Mouse (Mus musculus) limb, embryonic 14.5 days (tissue): ENCODE measurements at regions not wholly inside any gene's neighbourhood (a gene's known extent, or its start where the extent isn't known, plus 50 kb on each side); places are given as distances from the start of the nearest gene placed in this dataset.
"Not testable (repeated sequence)": the region's sequence is repeated elsewhere in the genome, so short reads cannot be mapped to it uniquely, and the experiment has no call there.

ENCODE experiments used
- ATAC-seq: fragments of 200-750 bp; cut with Nextera tagmentation; 2 replicates; pipeline ENCODE4 v1.8.0; 2017; ENCODE audit warnings: low read depth, moderate number of reproducible peaks, moderate TSS enrichment; ENCODE audit not compliant: low FRiP score
- DNase-seq: peaks from one replicate; pipeline ENCODE4 v3.0.0-alpha.2; 2015; ENCODE audit warnings: low spot score
- H3K27ac ChIP-seq: fragments of 300-500 bp; sonication (generic); replicated peaks from 2 replicates; pipeline ENCODE4 v1.5.1; 2014; ENCODE audit warnings: low read depth, mild to moderate bottlenecking, low read length, moderate library complexity, mixed read lengths
- H3K27me3 ChIP-seq: fragments of 300-500 bp; sonication (generic); 2 replicates; pipeline ENCODE4 v1.6.1; 2014; ENCODE audit warnings: low read length, mixed read lengths; ENCODE audit not compliant: control insufficient read depth, insufficient read depth
- H3K36me3 ChIP-seq: fragments of 300-500 bp; sonication (generic); 2 replicates; pipeline ENCODE4 v1.6.1; 2014; ENCODE audit warnings: mild to moderate bottlenecking, low read length, moderate library complexity, mixed read lengths; ENCODE audit not compliant: control insufficient read depth, insufficient read depth
- H3K4me1 ChIP-seq: fragments of 300-500 bp; sonication (generic); 2 replicates; pipeline ENCODE4 v1.6.1; 2014; ENCODE audit warnings: antibody characterized with exemption, low read length, mixed read lengths; ENCODE audit not compliant: control insufficient read depth, insufficient read depth
- H3K4me2 ChIP-seq: fragments of 300-500 bp; sonication (generic); replicated peaks from 2 replicates; pipeline ENCODE4 v1.6.1; 2014; ENCODE audit warnings: low read depth, mild to moderate bottlenecking, low read length, moderate library complexity; ENCODE audit not compliant: severe bottlenecking
- H3K4me3 ChIP-seq: fragments of 300-500 bp; sonication (generic); replicated peaks from 2 replicates; pipeline ENCODE4 v1.5.1; 2014; ENCODE audit warnings: low read length
- H3K9ac ChIP-seq: fragments of 300-500 bp; sonication (generic); 2 replicates; pipeline ENCODE4 v1.6.1; 2014; ENCODE audit warnings: mild to moderate bottlenecking, low read depth, low read length, moderate library complexity; ENCODE audit not compliant: severe bottlenecking
- H3K9me3 ChIP-seq: fragments of 300-500 bp; sonication (generic); 2 replicates; pipeline ENCODE4 v1.6.1; 2016; ENCODE audit warnings: low read length; ENCODE audit not compliant: control insufficient read depth
- POLR2A ChIP-seq: fragments of 200-500 bp; IDR thresholded peaks from 2 replicates; pipeline ENCODE4 v1.8.0; 2012; ENCODE audit warnings: inconsistent platforms, mild to moderate bottlenecking, moderate library complexity, borderline replicate concordance; ENCODE audit not compliant: insufficient read depth, insufficient read length; ENCODE audit errors: extremely low read depth
- WGBS: fragments of 180-500 bp; shearing (Covaris S2); extraction: QIAGEN DNeasy Blood & Tissue Kit; methylation state at CpG from one replicate; pipeline ENCODE4 v1.1.7; 2014; 5-methylcytosine and 5-hydroxymethylcytosine counted together

DNA sequence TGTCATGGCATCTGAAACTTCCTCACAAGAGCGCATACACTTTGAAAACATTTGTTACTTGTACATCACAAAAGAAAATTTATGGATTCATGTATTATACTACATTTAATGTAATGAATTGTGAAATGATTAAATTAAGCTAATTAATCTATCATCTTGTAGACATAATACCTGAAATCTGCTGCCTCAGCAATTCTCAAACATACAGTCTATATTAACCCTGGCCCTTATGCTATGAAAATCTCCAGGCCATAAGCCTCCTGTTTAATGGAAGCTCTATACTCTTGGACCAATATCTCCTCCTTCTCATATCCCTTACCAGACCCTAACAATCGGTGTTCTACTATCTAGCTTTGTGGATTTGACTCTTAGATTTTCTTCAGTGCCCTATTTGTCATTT, 455.8 kb upstream of the Fam160b2 start:
- Histone ChIP-seq H3K4me3 (no peak overlapping the region), H3K4me2 (no peak overlapping the region)
- TF ChIP-seq POLR2A: no peak

DNA sequence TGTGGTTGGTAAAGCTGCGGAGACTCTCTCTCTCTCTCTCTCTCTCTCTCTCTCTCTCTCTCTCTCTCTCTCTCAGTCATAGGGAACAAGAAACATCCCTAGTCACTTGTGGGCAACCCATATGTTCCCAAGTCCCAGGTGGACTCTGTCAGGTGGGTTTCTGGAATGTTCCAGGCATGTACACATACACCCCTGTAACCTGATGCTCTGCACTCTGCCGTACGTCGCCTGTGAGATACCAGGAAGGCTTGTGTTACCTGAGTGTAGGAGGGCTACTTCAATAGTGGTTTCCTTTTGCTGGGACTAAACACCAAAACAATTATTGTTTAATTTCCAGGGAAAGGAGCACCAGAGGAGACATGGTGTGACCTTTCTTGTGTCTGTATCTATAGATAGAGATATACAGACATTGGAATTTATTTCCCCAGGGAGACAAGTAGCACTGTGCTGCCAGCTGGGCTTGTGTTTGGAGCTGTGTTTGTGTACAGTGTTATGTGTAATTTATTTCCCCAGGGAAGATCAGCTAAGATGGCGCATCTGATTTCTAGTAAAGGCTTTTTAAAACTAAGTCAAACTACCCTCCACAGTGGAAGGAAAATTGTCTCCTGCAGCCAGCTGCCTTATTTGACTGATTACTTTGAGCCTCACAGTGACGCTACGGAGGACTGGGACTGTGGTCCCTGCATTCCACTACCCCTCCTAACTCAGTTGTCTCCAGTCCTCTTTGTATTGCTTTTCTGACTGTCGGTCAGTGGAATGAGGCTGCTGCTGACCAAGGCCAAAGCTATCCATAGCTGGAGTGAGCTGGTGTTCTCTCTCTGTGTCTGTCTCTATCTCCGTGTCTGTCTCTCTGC, 454.4 kb upstream of the Fam160b2 start:
- WGBS: 58% methylated on average over 9 of the region's 9 CpGs
- no peak overlapping the region for H3K27ac ChIP-seq
- TF ChIP-seq POLR2A: no peak
- no peak overlapping the region for H3K4me2 ChIP-seq
- H3K4me1 ChIP-seq: no peaks in the 10 kb centered on the region
- H3K36me3 ChIP-seq: no peaks in the 10 kb centered on the region
- no peaks in the 10 kb centered on the region for H3K9me3 ChIP-seq
- no peak for DNase-seq
- H3K27me3 ChIP-seq: no peaks in the 10 kb centered on the region
- H3K9ac ChIP-seq: no peak overlapping the region
- ATAC-seq: no peak
- no peak overlapping the region for H3K4me3 ChIP-seq

More for the DNA sequence above, 455.8 kb upstream of the Fam160b2 start:
- Histone ChIP-seq H3K27me3 (no peaks in the 10 kb centered on the region), H3K9me3 (no peaks in the 10 kb centered on the region), H3K36me3 (no peaks in the 10 kb centered on the region), H3K4me1 (no peaks in the 10 kb centered on the region), H3K27ac (no peak overlapping the region), H3K9ac (no peak overlapping the region)
- DNase-seq (no peak), ATAC-seq (no peak)
- 93% methylated on average over 2 of the region's 2 CpGs for WGBS

DNA sequence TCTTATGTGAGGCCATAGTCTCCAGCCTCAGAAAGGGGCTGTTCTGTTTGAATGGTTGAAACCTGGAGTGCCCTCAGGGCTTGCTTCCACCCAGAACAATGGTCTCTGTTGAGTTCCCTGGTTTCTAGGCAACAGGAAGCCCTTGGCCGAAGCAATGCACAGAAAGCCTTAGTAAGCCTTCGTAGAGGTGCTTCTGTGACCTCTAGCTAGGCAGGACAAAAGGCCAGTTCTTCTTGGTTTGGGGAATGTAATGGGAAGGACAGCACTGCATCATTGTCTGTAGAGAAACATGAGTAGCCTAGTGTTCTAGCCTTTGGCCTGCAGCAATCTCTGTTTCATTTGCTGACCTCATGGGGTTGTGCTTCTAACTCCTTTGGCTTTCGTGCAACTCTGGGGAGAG, 447.5 kb upstream of the Fam160b2 start:
- H3K27me3 ChIP-seq: no peaks in the 10 kb centered on the region
- no peak overlapping the region for H3K9ac ChIP-seq
- DNase-seq: no peak
- H3K4me2 ChIP-seq: no peak overlapping the region
- H3K9me3 ChIP-seq: no peaks in the 10 kb centered on the region
- no peaks in the 10 kb centered on the region for H3K36me3 ChIP-seq
- no peaks in the 10 kb centered on the region for H3K4me1 ChIP-seq
- no peak overlapping the region for H3K27ac ChIP-seq
- no peak for TF ChIP-seq POLR2A
- H3K4me3 ChIP-seq: no peak overlapping the region
- ATAC-seq: no peak
- WGBS: 65% methylated on average over 3 of the region's 3 CpGs

DNA sequence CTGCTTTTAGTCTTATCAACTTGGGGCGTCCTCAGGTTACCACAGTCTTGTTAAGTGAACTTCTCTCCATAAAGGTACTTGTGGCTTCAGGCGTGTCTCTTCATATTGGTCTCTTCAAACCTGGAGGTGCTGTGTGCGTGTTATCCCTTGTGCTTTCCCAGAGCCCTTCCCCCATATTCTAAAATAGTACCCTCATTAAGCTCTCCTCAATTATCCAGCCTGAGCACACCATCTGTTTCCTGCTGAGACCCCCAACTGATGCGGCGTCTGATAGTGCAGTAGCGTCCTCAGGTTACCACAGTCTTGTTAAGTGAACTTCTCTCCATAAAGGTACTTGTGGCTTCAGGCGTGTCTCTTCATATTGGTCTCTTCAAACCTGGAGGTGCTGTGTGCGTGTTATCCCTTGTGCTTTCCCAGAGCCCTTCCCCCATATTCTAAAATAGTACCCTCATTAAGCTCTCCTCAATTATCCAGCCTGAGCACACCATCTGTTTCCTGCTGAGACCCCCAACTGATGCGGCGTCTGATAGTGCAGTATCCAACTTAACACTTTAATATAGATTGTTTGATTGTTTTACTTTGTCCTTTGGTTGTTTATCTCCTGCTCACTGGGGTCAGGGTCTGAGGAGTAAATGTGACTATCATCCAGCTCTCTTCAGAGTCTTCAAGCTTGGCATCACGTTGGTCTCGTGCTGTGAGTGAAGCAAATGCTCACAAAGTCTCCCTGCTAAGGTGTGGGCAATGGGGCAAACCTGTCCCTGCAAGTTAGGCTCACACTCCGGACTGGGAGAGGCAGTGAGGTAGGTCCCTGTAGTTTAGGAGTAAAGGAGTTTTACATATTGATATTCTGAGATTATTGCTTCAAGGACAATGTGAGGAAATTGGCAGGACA, 444.5 kb upstream of the Fam160b2 start:
- H3K9ac ChIP-seq, H3K4me2 ChIP-seq, H3K4me1 ChIP-seq, H3K27ac ChIP-seq, H3K4me3 ChIP-seq, H3K36me3 ChIP-seq, DNase-seq, H3K9me3 ChIP-seq, ATAC-seq, H3K27me3 ChIP-seq: not testable (repeated sequence)
- 21% methylated on average over 11 of the region's 13 CpGs for WGBS

DNA sequence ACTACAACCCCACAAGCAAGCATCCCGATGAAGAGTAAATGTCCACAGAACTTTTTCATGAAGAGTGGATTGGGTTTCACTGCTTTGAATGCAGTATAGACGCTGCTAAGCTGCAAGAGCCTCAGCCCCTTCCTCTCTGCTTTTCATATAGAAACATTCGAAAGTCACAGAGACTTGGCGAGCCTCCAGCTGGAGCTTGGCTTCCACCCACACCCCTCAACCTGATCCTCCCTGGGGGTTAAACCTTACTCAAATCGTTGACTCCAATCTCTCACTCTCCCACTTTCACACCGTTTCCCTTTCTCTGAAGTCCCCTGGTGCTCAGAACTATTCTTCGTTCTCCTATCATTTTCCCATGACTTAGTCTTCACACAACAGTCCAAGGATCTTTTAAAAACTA, 437.0 kb upstream of the Fam160b2 start:
- DNase-seq: peak; percentile 89
- Histone ChIP-seq H3K4me1 (peaks cover 9% of the 10 kb centered on the region), H3K4me3 (no peak overlapping the region), H3K4me2 (no peak overlapping the region), H3K9ac (no peak overlapping the region), H3K9me3 (no peaks in the 10 kb centered on the region), H3K27me3 (no peaks in the 10 kb centered on the region), H3K36me3 (no peaks in the 10 kb centered on the region), H3K27ac (no peak overlapping the region)
- WGBS: 30% methylated on average over 7 of the region's 7 CpGs
- TF ChIP-seq POLR2A: no peak
- peak; percentile 70; the same call in 1 of the 2 replicates for ATAC-seq
